Mouse (Mus musculus): ENCODE data around the gene Adprh. TPM values are rescaled to one million over a fixed set of nuclear protein-coding genes. Genes with fewer than 3 reads are reported as not detected.

Adprh gene
- polyA plus RNA-seq, 1 experiment: 77.3 TPM

GRCm38 (mm10) chr16:38434295-38434795, 18.2 kb downstream of the Adprh start:
- TF ChIP-seq CTCF (IDR thresholded peaks at IDR 0.05; ENCODE audit: borderline replicate concordance, extremely low read depth, insufficient read depth, insufficient read length): no peak
- TF ChIP-seq POLR2A (IDR thresholded peaks at IDR 0.05; ENCODE audit: borderline replicate concordance, extremely low read depth, insufficient read depth, insufficient read length, poor library complexity, severe bottlenecking): no peak
- no peak for DNase-seq (ENCODE audit: low read depth)

DNA sequence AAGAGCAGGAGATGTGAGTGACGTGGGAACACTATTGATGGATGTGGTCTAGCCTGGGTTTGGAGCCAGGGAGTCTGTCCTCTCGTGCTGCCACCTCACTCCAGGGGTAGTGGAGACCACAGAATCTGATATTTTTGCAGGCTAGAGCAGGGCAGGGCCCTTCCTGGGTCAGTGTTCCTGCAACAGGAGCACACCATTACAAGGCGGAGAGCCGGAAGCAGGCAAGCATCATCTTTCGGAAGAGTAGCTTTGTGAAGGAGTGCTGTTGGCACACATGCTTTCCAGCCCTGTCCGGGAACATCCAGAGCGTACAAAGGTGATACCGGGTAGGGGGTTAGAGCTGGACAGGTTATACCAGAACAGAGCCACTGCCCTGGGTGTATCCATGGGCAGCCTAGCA, 19.0 kb downstream of the Adprh start:
- no peak for TF ChIP-seq CTCF (IDR thresholded peaks at IDR 0.05; ENCODE audit: borderline replicate concordance, extremely low read depth, insufficient read depth, insufficient read length)
- no peak for TF ChIP-seq POLR2A (IDR thresholded peaks at IDR 0.05; ENCODE audit: borderline replicate concordance, extremely low read depth, insufficient read depth, insufficient read length, poor library complexity, severe bottlenecking)
- DNase-seq (ENCODE audit: low read depth): no peak

GRCm38 (mm10) chr16:38432498-38433425, 19.7 kb downstream of the Adprh start, which contains the start of gene Pla1a:
Pla1a (minus strand) TSS chr16:38433145.
- DNase-seq (ENCODE audit: low read depth): no peak
- TF ChIP-seq CTCF (IDR thresholded peaks at IDR 0.05; ENCODE audit: borderline replicate concordance, extremely low read depth, insufficient read depth, insufficient read length) (no peak), POLR2A (IDR thresholded peaks at IDR 0.05; ENCODE audit: borderline replicate concordance, extremely low read depth, insufficient read depth, insufficient read length, poor library complexity, severe bottlenecking) (no peak)

GRCm38 (mm10) chr16:38431446-38432185, 20.9 kb downstream of the Adprh start:
- TF ChIP-seq CTCF (IDR thresholded peaks at IDR 0.05; ENCODE audit: borderline replicate concordance, extremely low read depth, insufficient read depth, insufficient read length) (no peak), POLR2A (IDR thresholded peaks at IDR 0.05; ENCODE audit: borderline replicate concordance, extremely low read depth, insufficient read depth, insufficient read length, poor library complexity, severe bottlenecking) (no peak)
- peak; percentile 0 for DNase-seq (ENCODE audit: low read depth)

DNA sequence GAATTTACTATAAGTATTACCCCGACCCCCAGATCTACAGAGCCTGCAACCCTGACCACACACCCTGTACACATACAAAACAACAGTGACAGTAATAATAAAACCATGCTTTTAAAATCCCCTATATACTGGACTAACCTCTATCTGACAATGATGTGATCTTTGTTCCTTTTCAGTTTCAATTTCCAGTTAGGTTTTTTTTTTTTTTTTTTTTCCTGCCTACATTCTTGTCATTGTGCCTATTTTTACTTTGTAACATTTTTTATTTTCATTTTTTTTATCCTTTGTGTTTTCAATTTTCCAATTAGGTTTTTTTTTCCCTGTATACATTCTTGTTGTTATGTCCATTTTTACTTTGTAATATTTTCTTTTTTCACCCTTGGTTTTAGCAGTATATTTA, 26.7 kb downstream of the Adprh start:
- TF ChIP-seq POLR2A (IDR thresholded peaks at IDR 0.05; ENCODE audit: borderline replicate concordance, extremely low read depth, insufficient read depth, insufficient read length, poor library complexity, severe bottlenecking) (no peak), CTCF (IDR thresholded peaks at IDR 0.05; ENCODE audit: borderline replicate concordance, extremely low read depth, insufficient read depth, insufficient read length) (no peak)
- no peak for DNase-seq (ENCODE audit: low read depth)

DNA sequence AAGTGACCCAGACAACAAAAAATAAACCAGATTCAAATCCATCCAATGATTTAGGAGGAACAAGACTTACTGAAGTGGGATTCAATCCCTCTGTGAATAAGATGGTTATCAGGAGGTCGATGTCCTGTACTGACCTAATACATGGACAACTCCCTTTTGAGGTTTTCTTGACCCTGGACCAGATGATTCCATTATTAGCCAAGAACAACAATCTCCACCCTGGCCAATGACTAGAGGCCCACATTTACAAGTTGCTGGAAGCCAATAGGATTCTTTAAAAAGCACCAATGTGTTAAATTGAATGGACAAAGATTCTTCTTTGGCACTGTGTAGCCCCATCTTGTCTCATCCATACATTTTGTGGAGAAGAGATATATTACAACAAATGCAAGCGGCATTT, 27.1 kb downstream of the Adprh start:
- DNase-seq (ENCODE audit: low read depth): no peak
- TF ChIP-seq CTCF (IDR thresholded peaks at IDR 0.05; ENCODE audit: borderline replicate concordance, extremely low read depth, insufficient read depth, insufficient read length) (no peak), POLR2A (IDR thresholded peaks at IDR 0.05; ENCODE audit: borderline replicate concordance, extremely low read depth, insufficient read depth, insufficient read length, poor library complexity, severe bottlenecking) (no peak)

- no peak for DNase-seq (ENCODE audit: low read depth)
- TF ChIP-seq CTCF (IDR thresholded peaks at IDR 0.05; ENCODE audit: borderline replicate concordance, extremely low read depth, insufficient read depth, insufficient read length) (no peak), POLR2A (IDR thresholded peaks at IDR 0.05; ENCODE audit: borderline replicate concordance, extremely low read depth, insufficient read depth, insufficient read length, poor library complexity, severe bottlenecking) (no peak)
Observed at GRCm38 (mm10) chr16:38414953-38415352, 37.5 kb downstream of the Adprh start.

- TF ChIP-seq POLR2A (IDR thresholded peaks at IDR 0.05; ENCODE audit: borderline replicate concordance, extremely low read depth, insufficient read depth, insufficient read length, poor library complexity, severe bottlenecking) (no peak), CTCF (IDR thresholded peaks at IDR 0.05; ENCODE audit: borderline replicate concordance, extremely low read depth, insufficient read depth, insufficient read length) (no peak)
- DNase-seq (ENCODE audit: low read depth): no peak
Observed at GRCm38 (mm10) chr16:38408416-38408815, 44.1 kb downstream of the Adprh start.

DNA sequence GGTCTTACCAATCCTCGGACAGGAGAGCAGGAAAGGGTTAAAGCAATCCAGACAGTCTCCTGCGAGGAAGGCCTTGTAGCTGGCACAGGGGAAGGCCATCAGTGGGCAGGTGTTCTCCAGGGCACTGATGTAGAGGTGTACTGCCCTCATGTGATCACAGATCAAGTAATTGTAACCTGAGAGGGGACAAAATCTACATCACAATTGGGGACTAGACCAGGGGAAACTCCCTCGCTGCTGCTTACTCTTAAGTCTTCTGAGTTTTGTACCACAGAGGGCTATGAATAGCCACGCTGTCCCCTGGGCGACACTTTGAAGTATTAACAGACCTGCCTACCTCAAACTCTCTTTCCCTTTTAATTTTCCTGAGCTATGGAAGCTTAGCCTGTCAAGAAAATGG, 44.9 kb downstream of the Adprh start:
- DNase-seq (ENCODE audit: low read depth): no peak
- TF ChIP-seq POLR2A (IDR thresholded peaks at IDR 0.05; ENCODE audit: borderline replicate concordance, extremely low read depth, insufficient read depth, insufficient read length, poor library complexity, severe bottlenecking) (no peak), CTCF (IDR thresholded peaks at IDR 0.05; ENCODE audit: borderline replicate concordance, extremely low read depth, insufficient read depth, insufficient read length) (no peak)

- no peak for DNase-seq (ENCODE audit: low read depth)
- no peak for TF ChIP-seq POLR2A (IDR thresholded peaks at IDR 0.05; ENCODE audit: borderline replicate concordance, extremely low read depth, insufficient read depth, insufficient read length, poor library complexity, severe bottlenecking)
- TF ChIP-seq CTCF (IDR thresholded peaks at IDR 0.05; ENCODE audit: borderline replicate concordance, extremely low read depth, insufficient read depth, insufficient read length): no peak
Observed at GRCm38 (mm10) chr16:38406708-38407107, 45.8 kb downstream of the Adprh start.

GRCm38 (mm10) chr16:38406293-38406692, 46.2 kb downstream of the Adprh start:
- no peak for DNase-seq (ENCODE audit: low read depth)
- TF ChIP-seq CTCF (IDR thresholded peaks at IDR 0.05; ENCODE audit: borderline replicate concordance, extremely low read depth, insufficient read depth, insufficient read length) (no peak), POLR2A (IDR thresholded peaks at IDR 0.05; ENCODE audit: borderline replicate concordance, extremely low read depth, insufficient read depth, insufficient read length, poor library complexity, severe bottlenecking) (no peak)

Data from brain, embryonic 14.5 days (tissue).